Mouse (Mus musculus) spleen, adult 2 months (tissue): ENCODE measurements at regions not wholly inside any gene's neighbourhood (a gene's known extent, or its start where the extent isn't known, plus 50 kb on each side); places are given as distances from the start of the nearest gene placed in this dataset.

ENCODE experiments used
- CTCF ChIP-seq: fragments of 200-500 bp; IDR thresholded peaks from 2 replicates; pipeline ENCODE4 v1.5.1; 2011; ENCODE audit warnings: mild to moderate bottlenecking, inconsistent platforms; ENCODE audit not compliant: insufficient read depth, insufficient read length, insufficient replicate concordance; ENCODE audit errors: extremely low read depth
- POLR2A ChIP-seq: fragments of 200-500 bp; IDR thresholded peaks from 2 replicates; pipeline ENCODE4 v1.6.1; 2011; ENCODE audit warnings: low read depth, low read length, inconsistent platforms

DNA sequence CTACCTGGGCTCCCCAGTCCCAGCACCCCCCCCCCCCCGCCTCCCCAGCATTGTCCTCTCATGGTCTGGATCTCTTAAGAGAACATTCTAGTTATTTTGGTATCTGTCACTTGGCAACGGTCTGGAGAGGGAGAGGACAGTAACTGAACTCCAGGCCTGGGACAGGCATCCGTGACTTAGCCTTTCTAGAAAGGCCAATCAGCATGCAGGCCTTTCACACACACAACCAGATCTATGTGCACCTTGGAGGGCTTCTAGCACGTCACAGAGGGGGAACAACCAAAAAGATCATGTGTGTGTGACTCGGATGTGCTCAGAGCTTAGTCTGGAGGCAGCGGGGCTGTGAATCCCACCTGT lies 117.6 kb upstream of the Klf14 start:
- no peak for TF ChIP-seq CTCF
- no peak for TF ChIP-seq POLR2A
